Mouse (Mus musculus): ENCODE results near the gene Irs2. TPM values are rescaled to one million over a fixed set of nuclear protein-coding genes. Genes with fewer than 3 reads are reported as not detected.

Irs2 gene
- total RNA-seq (2021) = 10 to 100 TPM; 10.6 to 11.3 TPM

DNA sequence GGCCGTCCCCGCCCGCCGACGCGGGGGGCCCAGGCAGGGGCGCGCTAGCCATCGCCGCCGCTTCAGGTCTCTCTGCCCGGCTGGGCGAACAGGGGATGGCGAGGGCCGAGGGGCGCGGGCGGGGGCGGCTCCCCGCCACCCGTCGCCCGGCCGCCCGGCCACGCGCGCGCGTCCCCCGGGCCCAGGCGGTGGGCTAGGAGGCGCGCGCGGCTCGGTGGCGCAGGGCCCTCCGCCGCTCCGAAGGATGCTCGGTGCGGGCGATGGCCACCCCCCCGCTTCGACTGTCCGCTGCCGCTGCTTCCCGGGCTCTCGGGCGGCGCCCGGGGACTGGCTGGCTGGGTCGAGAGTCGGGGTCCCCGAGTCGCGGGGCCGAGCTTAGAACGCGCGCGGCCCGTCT lies at the start of gene Irs2:
Irs2 (minus strand) TSS at position 80 of the 397 bp plus-strand sequence.
- intact Hi-C loops (cut with DNase I) = loop anchor here (5.0 kb wide), 1 partner anchor 126 kb away; no protein-coding TSS in a partner anchor
- DNase-seq (ENCODE audit: low spot score) = no peak

DNA sequence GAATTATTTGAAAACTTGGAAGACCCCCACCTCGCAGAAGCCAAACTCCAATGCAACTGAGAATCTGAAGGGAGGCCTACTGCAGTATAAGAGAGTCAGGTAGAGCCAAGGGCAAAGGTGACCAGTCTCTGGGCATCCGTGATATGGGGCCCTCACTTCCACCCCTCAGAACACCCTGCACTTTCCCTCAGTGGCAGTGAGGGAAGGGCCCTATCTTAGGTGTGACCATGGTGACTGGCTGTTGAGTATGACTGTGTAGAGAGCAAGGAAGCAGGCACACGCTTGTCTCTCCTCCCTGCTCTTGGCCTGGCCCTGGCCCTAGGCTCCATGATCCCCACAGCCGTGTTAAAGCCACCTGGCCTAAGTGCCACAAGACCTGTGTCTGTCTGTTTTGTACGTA lies 48.4 kb upstream of the Irs2 start:
- DNase-seq (ENCODE audit: low spot score) = no peak
- intact Hi-C loops (cut with DNase I) = no loop called here

DNA sequence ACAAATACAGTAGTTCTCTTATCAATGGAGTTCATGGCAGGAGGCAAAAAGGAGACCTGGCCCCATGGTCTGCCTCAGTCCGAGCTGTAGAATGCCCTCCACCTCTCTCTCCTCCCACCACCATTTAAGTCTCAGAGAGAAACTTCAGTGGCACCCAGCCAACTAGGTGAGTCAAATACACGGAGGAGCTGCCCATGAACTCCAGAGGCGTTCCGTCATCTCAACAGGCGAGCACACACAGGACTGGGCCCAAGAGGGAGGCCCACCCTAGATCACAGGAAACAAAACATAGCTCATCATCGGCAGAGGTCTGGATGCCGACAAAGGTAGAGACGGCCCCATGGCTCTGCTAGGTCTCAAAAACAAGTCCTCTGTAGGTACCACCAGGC lies 47.9 kb upstream of the Irs2 start:
- intact Hi-C loops (cut with DNase I) = no loop called here
- no peak for DNase-seq (ENCODE audit: low spot score)

DNA sequence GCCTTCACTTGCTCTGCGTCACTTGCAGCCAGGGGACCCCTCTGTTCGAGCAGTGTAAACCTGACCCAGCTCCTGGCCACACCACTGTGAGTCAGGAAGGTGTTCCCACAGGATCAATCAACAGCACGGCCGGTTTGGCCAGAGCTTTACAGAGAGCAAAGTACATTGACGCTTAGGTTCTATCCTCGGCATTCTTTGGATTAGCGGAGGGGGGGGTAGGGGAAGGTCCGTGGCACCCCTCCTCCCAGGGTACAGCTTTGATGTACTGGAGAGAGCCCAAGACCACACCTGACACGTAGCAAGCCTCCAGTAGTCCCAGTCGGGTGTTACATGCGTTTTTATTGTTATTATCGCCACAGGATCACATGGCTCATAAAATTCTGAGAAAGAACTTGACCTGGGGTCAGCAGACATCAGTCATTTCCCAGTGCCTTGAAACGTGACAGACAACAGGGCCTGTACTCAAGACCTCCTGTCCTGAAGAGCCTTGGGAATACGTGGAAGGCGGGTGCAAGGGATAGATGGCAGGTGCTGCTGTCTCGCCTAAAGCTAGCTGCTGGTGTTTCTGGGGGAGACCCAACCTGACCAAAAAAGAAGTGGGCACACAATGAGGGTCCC lies 47.4 kb upstream of the Irs2 start:
- intact Hi-C loops (cut with DNase I) = no loop called here
- DNase-seq (ENCODE audit: low spot score) = no peak

DNA sequence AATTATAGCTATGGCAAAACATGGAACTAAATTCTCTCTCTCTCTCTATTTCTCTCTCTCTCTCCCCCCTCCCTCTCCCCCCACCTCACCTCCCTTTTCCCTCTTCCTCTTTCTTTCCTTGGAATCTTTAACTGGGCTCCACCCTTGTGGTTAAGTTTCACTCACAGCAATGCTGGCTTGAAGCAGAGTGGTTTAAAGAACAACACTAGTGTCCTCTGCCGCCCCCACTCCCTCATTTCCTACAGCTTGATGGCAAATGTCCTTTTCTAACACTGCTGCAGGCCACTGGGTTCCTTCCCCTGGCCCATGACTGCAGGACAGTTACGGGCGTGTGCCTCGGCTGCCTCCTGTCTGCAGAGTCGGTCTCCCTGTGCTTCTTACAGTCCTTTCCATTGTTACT lies 41.6 kb upstream of the Irs2 start:
- intact Hi-C loops (cut with DNase I) = no loop called here
- DNase-seq (ENCODE audit: low spot score) = no peak

DNA sequence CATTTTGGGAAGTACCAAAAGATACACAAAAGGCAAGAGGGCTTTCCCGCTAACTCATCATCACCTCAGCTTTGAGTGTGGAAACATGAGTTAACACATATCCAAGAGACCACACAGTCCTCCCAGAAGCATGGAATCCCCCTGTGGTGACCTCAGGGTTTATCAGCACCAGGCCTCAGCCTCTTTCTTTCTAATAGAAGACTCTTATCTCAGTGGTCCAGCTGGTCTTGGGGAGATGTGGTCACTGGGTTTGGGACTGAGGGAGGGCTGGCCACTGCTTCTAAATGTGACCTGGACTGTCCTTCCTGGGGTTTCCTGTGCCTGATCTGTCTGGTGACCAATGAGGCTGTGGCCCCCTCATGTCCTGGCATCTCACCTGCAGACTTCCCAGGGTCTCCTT lies 39.6 kb upstream of the Irs2 start:
- DNase-seq (ENCODE audit: low spot score) = no peak
- intact Hi-C loops (cut with DNase I) = no loop called here

DNA sequence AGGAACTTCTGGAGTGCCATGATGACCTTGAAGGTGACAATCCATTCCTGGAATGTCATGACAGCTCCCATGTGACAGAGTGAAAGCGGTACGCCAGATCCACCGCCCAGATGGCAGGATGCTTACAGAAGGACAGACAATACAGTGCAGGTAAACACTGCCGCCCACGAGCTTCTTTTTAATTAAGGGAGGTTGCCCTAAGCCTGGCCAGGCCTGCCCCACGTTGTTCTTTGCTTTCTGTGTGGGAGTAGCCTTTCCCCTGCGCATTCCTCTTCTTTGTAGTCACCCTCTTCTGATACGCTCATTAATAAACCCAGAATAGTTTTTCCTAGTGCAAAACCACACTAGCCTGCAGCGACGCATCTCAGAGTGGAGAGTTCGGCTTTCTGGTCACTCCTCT lies 36.4 kb upstream of the Irs2 start:
- no peak for DNase-seq (ENCODE audit: low spot score)
- intact Hi-C loops (cut with DNase I) = no loop called here

DNA sequence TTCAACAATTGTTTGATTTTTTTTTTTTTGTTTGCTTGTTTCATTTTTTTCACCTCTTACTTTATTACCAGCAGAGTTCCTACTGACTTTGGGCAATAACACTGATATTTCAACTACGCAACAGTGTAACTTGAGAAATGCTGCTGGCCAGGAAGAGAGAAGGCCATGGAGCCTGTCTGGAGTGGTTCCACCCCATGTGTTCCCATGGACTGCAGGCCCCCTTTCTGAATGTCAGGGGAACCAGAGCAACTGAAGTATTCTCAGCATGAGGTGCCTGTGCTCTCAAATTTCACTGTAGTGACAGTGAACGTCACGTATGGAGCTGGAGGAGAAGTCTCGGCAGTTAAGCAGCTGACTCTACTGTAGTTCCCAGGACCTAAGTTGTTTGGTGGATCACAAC lies 35.3 kb upstream of the Irs2 start:
- no peak for DNase-seq (ENCODE audit: low spot score)
- intact Hi-C loops (cut with DNase I) = no loop called here

DNA sequence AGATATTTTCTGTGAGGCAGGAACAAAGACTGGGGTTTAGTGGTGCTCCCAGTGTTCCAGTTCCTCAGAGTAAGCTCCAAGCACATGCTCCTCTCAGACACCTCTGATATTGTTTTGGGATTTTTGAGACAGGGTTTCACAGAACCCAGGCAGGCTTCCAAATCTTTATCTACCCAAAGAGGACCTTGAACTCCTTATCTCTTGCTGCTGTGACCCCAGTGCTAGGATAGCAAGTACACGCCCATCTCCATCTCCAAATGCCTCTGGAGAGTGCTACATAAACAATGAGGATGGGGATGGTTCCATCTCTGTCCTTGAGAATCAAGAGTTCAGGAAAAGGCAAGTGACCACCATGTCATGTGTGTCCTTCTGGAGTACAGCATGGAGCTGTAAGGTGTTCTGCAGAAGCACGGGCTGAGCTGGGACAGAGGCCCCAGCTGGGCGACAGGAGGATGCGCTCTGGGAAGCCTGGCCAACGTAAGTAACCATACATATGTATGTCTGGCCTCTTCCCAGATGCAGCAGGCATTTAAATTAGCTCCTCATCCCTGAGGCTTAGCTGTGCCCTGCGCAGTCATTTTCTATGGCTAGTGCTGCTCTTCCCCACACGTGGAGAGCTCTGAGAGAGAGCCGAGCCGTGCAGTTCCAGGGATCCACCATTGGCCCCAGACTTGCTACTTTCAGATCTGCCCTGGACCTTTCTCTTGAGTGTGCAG lies 34.8 kb upstream of the Irs2 start:
- intact Hi-C loops (cut with DNase I) = no loop called here
- DNase-seq (ENCODE audit: low spot score) = no peak

DNA sequence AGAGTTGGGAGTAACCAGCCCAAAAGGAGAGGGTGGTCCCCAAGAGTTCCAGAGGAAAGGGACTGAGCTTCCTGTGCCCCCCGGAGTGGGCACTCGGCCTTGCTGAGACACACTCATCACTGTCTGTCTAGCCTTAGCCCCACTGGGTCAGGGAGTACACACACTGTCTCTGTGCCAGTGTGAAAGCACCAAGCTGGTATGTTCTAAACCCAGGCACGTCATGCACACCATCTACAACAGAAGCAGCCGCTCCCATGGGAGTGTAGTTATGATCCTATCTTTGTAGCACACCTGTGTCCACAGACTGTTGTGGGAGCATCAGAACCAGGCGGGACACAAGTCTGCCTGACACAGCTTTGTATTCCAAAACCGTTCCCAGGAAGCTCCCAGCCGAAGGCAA lies 31.8 kb upstream of the Irs2 start:
- DNase-seq (ENCODE audit: low spot score) = no peak
- intact Hi-C loops (cut with DNase I) = no loop called here

DNA sequence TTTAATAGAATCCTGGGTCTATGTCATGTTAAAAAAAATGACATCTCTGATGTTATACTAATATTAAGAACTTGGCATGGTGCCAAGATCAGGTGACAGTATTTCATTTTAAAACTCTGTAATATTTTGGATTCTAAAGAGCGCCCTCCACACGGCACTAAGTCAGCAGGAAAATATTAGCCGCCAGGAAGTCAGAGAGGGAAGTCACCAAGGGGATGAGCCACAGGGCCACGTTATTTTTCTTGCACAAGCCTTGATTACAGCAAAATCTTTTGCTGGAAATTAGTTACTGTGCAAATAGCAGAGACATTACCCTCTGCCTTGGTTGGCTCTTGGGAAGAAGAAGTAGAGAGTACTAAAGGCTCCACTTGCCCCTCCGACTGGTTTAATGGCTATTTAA lies 30.5 kb upstream of the Irs2 start:
- DNase-seq (ENCODE audit: low spot score) = no peak
- intact Hi-C loops (cut with DNase I) = no loop called here

DNA sequence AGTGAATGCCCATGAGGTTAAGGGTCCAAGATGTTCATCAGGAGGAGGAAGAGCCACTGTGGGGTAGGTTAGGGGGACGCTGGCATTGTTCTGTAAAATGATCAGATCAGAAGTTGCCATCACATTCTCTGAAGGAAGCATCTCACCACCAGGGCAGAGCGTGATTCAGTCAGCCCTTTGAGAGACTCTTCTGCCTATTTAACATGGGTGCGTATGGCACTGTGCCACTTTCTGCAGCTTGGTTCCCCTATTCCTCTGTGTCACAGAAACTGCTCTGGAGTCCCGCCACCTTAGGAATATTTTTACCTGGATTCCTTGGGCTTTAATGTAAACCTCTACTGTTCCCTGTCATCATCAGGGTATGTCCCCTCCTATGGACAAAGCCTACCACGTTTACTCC lies 30.1 kb upstream of the Irs2 start:
- DNase-seq (ENCODE audit: low spot score) = no peak
- intact Hi-C loops (cut with DNase I) = no loop called here

DNA sequence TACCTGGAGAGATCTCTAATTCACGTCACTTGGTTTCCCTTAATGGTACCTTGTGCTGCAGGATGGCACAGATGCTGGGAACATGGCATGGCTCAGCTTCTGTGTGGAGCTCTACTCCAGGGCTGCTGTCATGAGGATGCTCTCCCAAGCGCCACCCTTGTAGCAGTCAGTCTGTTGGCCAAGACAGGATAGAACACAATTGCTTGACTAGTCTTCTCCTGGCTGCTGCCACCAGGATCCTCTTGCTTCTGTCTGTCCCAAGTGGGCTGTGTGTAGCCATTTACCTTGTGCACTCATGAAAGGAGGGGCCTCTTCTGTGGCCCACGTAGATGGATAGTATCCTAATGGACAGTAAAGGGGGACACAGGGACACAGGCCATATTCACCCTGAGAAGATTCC lies 28.5 kb upstream of the Irs2 start:
- intact Hi-C loops (cut with DNase I) = no loop called here
- DNase-seq (ENCODE audit: low spot score) = no peak

DNA sequence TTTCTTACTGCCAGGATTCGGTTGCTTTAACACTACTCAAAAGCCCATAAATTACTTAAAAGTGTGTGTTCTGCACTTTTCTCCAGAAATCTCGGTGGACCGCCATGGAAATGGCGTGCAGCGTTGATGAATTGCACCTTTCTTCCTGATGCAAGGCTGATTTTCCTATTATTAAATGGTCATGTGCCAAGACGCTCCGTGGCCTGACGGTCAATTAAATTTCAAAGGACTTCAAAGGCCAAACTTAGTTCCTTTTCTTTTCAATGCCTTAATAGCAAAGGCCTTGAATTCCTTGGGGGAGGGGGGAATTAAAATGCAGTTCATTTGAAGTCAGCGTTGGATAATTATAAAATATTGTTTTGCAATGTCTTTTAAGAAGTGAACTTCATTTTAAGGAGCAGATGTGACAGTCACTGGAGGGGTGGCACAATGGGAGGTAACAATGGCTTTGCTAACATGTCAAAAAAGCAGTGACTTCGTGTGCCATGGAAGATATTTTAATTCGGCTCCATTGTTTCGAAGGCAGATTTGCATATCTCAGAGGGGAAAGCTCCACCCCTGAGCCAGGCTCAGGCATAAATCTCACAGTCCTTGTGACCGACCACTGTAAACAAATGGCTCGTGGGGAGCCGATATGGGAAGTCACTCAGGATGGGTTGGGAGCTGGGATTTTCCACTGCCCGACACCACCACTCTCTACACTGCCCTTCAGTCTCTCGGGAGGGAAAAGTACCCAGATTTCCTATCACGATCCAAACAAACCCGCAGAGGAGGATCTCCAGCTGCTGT lies 27.6 kb upstream of the Irs2 start:
- DNase-seq (ENCODE audit: low spot score) = no peak
- intact Hi-C loops (cut with DNase I) = no loop called here

DNA sequence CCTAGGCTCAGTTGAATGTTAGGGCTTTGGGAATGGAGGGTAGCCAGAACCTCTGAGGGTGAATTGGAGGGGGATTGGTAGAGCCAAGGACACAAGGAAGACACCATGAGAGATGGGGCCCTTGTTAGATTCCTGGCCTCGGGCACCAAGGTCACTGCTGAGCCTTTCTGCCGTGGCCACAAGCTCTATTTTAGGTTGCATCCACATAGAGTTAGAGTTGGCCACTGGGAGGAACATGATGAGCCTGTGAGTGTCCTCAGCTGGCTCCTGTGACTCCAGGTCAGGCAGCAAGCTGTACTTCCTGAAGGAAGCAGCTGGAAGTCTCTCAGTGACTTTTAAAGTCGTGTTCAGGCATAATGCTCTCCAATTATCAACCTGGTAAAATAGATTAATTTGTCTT lies 16.6 kb upstream of the Irs2 start:
- DNase-seq (ENCODE audit: low spot score) = no peak
- intact Hi-C loops (cut with DNase I) = loop anchor here (5.0 kb wide), 1 partner anchor 72 kb away; no protein-coding TSS in a partner anchor

DNA sequence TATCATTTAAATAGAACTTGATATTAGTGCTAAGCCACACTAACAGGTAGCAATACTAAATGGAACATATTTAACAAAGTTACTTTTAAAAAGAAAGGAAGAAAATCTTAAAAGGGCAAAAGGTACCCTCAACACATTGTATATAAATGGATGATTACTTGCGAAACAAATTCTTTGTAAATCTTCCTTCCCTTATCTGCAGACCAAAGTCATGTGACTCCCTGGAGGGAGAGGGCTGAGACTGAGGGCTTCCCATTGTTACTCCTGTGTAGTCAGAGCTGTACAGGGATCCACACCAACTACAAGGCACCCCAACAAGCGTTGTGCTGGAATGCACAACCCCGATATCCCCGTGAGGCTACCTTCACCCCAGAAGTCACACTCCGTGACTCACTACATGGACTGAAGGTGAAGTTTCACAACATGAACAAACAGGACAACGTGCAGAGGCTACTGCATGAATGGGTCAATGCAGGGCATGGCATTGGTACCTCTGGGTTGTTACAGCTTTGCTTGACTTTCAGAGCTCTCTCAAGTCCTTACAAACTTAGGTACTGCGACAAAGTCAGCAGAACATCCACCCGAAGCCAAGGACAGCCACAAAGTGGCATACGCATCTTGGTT lies 12.8 kb upstream of the Irs2 start:
- no peak for DNase-seq (ENCODE audit: low spot score)
- intact Hi-C loops (cut with DNase I) = no loop called here

DNA sequence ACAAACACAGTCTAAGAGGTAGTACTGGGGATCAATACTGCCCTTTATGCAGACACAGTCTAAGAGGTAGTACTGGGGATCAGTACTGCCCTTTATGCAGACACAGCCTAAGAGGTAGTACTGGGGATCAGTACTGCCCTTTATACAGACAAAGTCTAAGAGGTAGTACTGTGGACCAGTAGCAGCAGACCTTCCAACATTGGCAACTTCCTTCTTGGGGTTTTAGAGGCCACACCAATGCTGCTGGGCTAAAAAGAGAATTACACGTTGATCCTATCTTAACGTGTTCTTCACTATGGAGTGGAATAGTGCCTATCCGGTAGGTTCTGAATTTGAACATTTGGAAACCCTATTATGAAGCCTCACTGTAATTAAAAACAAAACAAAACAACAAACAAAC lies 7.4 kb upstream of the Irs2 start:
- intact Hi-C loops (cut with DNase I) = no loop called here

DNA sequence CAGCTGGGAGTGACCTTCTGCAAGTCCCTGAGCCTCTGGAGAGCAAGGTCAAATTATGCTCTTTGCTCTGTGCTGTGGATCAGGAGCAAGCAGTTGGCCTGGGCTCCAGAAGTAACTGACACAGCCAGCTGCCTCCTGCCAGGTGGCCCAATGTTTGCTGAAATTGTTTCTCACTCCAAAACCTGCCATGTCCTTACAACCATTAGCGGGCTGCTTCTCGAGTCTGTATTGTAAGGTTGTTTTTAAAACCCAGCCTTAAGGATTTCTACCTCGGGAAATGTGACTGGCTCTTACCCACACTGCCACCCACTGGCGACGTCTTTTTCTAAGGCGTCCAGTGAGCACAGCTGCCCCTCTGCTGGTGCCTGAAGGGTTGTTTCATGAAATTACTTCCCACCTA lies 5.0 kb upstream of the Irs2 start:
- intact Hi-C loops (cut with DNase I) = loop anchor here (2.0 to 5.0 kb wide), 2 partner anchors 438 to 576 kb away; no protein-coding TSS in a partner anchor
- no peak for DNase-seq (ENCODE audit: low spot score)

More for the DNA sequence above, 7.4 kb upstream of the Irs2 start:
- DNase-seq (ENCODE audit: low spot score) = no peak

DNA sequence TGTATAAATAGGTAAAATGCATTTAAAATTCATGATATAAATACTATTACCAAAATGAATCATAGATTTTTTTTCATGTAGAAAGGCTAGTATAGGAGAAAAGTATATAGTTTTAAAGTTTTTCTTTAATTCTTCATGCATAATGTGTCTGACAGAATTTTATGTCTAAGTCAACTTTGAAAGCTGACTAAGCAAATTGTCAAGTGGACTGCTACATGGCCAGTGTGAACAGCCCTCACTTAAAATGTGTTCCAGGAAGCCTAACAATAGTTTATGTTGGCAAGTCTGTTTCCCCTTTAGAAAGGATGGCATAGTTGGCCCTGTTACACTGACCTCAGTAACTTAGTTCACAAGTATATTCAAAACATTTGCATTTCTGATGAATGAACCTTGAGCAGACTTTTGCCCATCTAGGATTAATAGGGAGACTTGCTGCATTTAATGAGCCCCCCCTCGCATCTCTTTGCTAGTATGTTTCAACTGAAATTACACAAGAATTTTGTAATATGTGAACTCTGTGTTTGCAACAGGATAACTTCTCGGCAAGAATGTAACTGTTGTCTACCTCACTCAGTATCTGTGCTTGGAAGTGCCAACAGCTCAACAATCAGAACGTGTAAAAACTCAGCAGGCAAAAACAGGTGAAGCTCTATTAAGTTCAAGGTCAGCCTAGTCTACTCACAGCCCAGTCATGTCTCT lies 3.7 kb upstream of the Irs2 start:
- DNase-seq (ENCODE audit: low spot score) = no peak
- intact Hi-C loops (cut with DNase I) = loop anchor here (2.0 to 5.0 kb wide), 2 partner anchors 437 to 575 kb away; no protein-coding TSS in a partner anchor
